Mouse (Mus musculus): ENCODE results near the gene Tex13c1. TPM values are rescaled to one million over a fixed set of nuclear protein-coding genes. Genes with fewer than 3 reads are reported as not detected.

The Tex13c1 gene
- total RNA-seq (2015) (not detected in 2 replicates), total RNA-seq (2017) (0.15 TPM in 1 of 2 replicates, not detected in the other)

DNA sequence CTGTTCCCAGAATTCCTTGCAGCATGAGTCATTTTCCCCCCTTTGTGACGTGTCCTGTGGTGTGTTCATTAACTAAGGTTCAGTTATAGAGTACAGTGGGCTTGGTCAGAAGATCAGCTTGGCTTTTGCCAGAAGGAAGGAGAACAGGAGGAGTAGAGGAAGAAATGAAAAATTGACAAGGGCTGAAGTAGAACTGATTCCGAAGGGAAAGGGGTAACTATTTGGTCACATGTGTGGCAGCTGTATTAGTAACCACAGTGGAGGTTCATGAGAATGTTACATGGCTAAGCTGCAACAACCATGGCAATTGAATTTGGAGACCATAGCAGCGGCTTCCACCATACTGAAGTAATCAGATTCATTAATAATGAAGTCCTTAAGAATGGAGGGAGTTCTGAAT lies at the start of gene Tex13c1:
Gene Tex13c1, plus strand, starts transcription at position 301 of the 400 bp plus-strand sequence.
- ATAC-seq (ENCODE audit: poor library complexity, severe bottlenecking): no peak

Other genes with a start within 250 kb of the Tex13c1 start
- gene Tenm1, start 162.0 kb upstream of the Tex13c1 start, total RNA-seq (2015): not detected in 2 replicates
- gene Tenm1, start 162.0 kb upstream of the Tex13c1 start, total RNA-seq (2017): not detected in 2 replicates